Mouse (Mus musculus) ES-E14 (cell line): ENCODE data around the gene Mtor. TPM values are rescaled to one million over a fixed set of nuclear protein-coding genes. Genes with fewer than 3 reads are reported as not detected.

ENCODE experiments used
- DNase-seq: peaks from one replicate; pipeline ENCODE4 v3.0.0-alpha.2; 2013; ENCODE audit warnings: low read depth, low spot score
- H3K27ac ChIP-seq: 2 replicates; pipeline ENCODE4 v1.5.1; 2012; ENCODE audit warnings: low read depth, mild to moderate bottlenecking, low read length, moderate library complexity, mixed read lengths; ENCODE audit not compliant: poor library complexity, insufficient read depth, severe bottlenecking
- H3K36me3 ChIP-seq: 2 replicates; pipeline ENCODE4 v1.6.1; 2012; ENCODE audit warnings: mild to moderate bottlenecking, low read length, moderate library complexity, mixed read lengths; ENCODE audit not compliant: control insufficient read depth, poor library complexity, insufficient read depth, severe bottlenecking
- H3K4me1 ChIP-seq, 2 experiments: fragments of 150-350 bp in 1 of 2; sonication (generic) in 1 of 2; 2 replicates each; pipeline ENCODE4 v1.6.1; 2012; ENCODE audit warnings: low read length in 2 of 2, mild to moderate bottlenecking in 1 of 2, mixed read lengths in 1 of 2; ENCODE audit not compliant: control insufficient read depth in 2 of 2, insufficient read depth in 2 of 2, poor library complexity in 1 of 2
- H3K4me3 ChIP-seq, 2 experiments: fragments of 150-350 bp in 1 of 2; sonication (generic) in 1 of 2; 2 replicates each; pipeline ENCODE4 v1.5.1; 2012; ENCODE audit warnings: low read length in 2 of 2, low read depth in 1 of 2, mild to moderate bottlenecking in 1 of 2, mixed read lengths in 1 of 2; ENCODE audit not compliant: insufficient read depth in 1 of 2, poor library complexity in 1 of 2, severe bottlenecking in 1 of 2
- H3K9ac ChIP-seq: 2 replicates; pipeline ENCODE4 v1.6.1; 2012; ENCODE audit warnings: low read depth, mild to moderate bottlenecking, low read length, mixed read lengths; ENCODE audit not compliant: poor library complexity, insufficient read depth, severe bottlenecking
- H3K9me3 ChIP-seq: fragments of 150-350 bp; sonication (generic); 2 replicates; pipeline ENCODE4 v1.6.1; 2012; ENCODE audit warnings: low read depth, mild to moderate bottlenecking, low read length; ENCODE audit not compliant: control insufficient read depth, insufficient read depth
- CHD2 ChIP-seq: IDR thresholded peaks from 2 replicates; pipeline ENCODE4 v1.6.1; 2014; ENCODE audit warnings: mild to moderate bottlenecking, low read depth, low read length, inconsistent platforms
- HCFC1 ChIP-seq: IDR thresholded peaks from 2 replicates; pipeline ENCODE4 v1.6.1; 2012; ENCODE audit warnings: low read length, inconsistent platforms, borderline replicate concordance; ENCODE audit not compliant: insufficient read depth
- MAFK ChIP-seq: IDR thresholded peaks from 2 replicates; pipeline ENCODE4 v1.6.1; 2014; ENCODE audit warnings: mild to moderate bottlenecking, low read depth, low read length, inconsistent platforms; ENCODE audit not compliant: insufficient read depth
- ZC3H11A ChIP-seq: IDR thresholded peaks from 2 replicates; pipeline ENCODE4 v1.6.1; 2012; ENCODE audit warnings: low read depth, mild to moderate bottlenecking, inconsistent platforms, low read length, borderline replicate concordance
- ZNF384 ChIP-seq: IDR thresholded peaks from 2 replicates; pipeline ENCODE4 v1.6.1; 2012; ENCODE audit warnings: low read depth, low read length, inconsistent platforms
- in situ Hi-C, 2 experiments: fragments of 600-800 bp; cut with MboI; formaldehyde crosslinking; loops; one replicate each; pipeline ENCODE4 v1.15.1; 2025; ENCODE audit warnings: low sequenced_read_pairs in 2 of 2, inconsistent platforms in 1 of 2; ENCODE audit not compliant: unreplicated experiment in 2 of 2
- total RNA-seq: library from RNA; depleted of rRNA; stranded (reverse); fragments of 300-350 nt; gene quantifications from 2 replicates; pipeline ENCODE4 v1.2.3, GENCODE M21; 2012

Mtor gene
- total RNA-seq, 1 experiment = 37.6 TPM

- no peak for DNase-seq
- no peak for TF ChIP-seq ZC3H11A
- TF ChIP-seq ZNF384 = no peak
- no peak for TF ChIP-seq HCFC1
- no peak for TF ChIP-seq MAFK
- no peak for TF ChIP-seq CHD2
- H3K9me3 ChIP-seq = no peaks in the 10 kb centered on the region
- H3K27ac ChIP-seq = no peak overlapping the region
- H3K4me3 ChIP-seq = no peak overlapping the region
- peaks cover 0 to 7% of the 10 kb centered on the region in 2 experiments; a peak in 1 of 4 replicates for H3K4me1 ChIP-seq
- peaks cover 52% of the 10 kb centered on the region for H3K36me3 ChIP-seq
- H3K9ac ChIP-seq = no peak overlapping the region
- in situ Hi-C loops = no loop called here
Observed at GRCm38 (mm10) chr4:148464301-148464700, 15.9 kb downstream of the Mtor start.

- DNase-seq = no peak
- H3K9me3 ChIP-seq = no peaks in the 10 kb centered on the region
- H3K4me1 ChIP-seq = peaks cover 0 to 7% of the 10 kb centered on the region in 2 experiments; a peak in 1 of 4 replicates
- peaks cover 53% of the 10 kb centered on the region for H3K36me3 ChIP-seq
- H3K9ac ChIP-seq = no peak overlapping the region
- TF ChIP-seq HCFC1 = no peak
- TF ChIP-seq ZC3H11A = no peak
- TF ChIP-seq CHD2 = no peak
- no peak for TF ChIP-seq ZNF384
- TF ChIP-seq MAFK = no peak
- in situ Hi-C loops = no loop called here
- H3K27ac ChIP-seq = no peak overlapping the region
- no peak overlapping the region for H3K4me3 ChIP-seq
Observed at GRCm38 (mm10) chr4:148464869-148465268, 16.5 kb downstream of the Mtor start.

DNA sequence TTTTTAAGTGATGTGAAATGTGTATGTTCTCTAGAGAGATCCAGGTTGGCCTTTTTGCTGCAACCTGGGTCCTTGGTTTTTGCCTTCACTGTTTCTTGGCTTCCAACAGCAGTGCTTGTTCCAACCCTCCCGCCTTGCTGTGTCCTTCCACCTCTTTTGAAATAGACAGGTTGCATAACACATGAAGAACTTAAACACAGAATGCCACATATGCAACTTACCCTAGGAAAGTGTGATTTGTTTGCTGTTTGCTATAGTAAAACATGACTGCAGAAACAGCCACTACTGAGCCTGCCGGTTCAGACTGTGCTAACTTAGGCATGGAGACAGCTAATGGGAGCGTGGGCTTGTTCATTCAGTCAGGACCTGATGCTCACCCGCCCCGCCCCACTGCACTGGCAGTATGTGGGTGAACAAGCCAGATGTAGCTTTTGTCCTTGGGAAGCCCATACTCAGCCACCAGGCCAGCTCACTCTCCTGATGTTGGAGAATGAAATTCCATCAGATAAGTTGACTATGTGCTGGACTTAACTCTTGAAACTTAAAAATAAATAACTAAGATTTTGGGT is 18.2 kb downstream of the Mtor start:
- no peak for TF ChIP-seq ZNF384
- TF ChIP-seq ZC3H11A = no peak
- no peak for TF ChIP-seq CHD2
- no peak for TF ChIP-seq MAFK
- TF ChIP-seq HCFC1 = no peak
- H3K9ac ChIP-seq = no peak overlapping the region
- H3K9me3 ChIP-seq = no peaks in the 10 kb centered on the region
- H3K36me3 ChIP-seq = peaks cover 62% of the 10 kb centered on the region
- in situ Hi-C loops = no loop called here
- no peak overlapping the region for H3K27ac ChIP-seq
- H3K4me3 ChIP-seq = no peak overlapping the region
- no peak for DNase-seq
- H3K4me1 ChIP-seq = peaks cover 0 to 7% of the 10 kb centered on the region in 2 experiments; a peak in 1 of 4 replicates

- H3K4me1 ChIP-seq = peaks cover 0 to 7% of the 10 kb centered on the region in 2 experiments; a peak in 1 of 4 replicates
- in situ Hi-C loops = no loop called here
- H3K36me3 ChIP-seq = peaks cover 65% of the 10 kb centered on the region
- peak overlapping the region; percentile 0; the same call in 1 of the 2 replicates for H3K9ac ChIP-seq
- H3K9me3 ChIP-seq = no peaks in the 10 kb centered on the region
- H3K4me3 ChIP-seq = peak overlapping the region in 1 of 2 experiments; percentile 22; a peak in 1 of 4 replicates
- TF ChIP-seq ZC3H11A (no peak), HCFC1 (no peak), CHD2 (no peak), MAFK (no peak), ZNF384 (no peak)
- DNase-seq = no peak
- peak overlapping the region; percentile 6; the same call in 1 of the 2 replicates for H3K27ac ChIP-seq
Observed at GRCm38 (mm10) chr4:148468396-148468795, 20.0 kb downstream of the Mtor start.
